Mouse (Mus musculus) bone marrow, adult 2 months (tissue): Measurements from ENCODE around the gene Mpped2.

ENCODE experiments used
- CTCF ChIP-seq: fragments of 200-500 bp; IDR thresholded peaks from 2 replicates; pipeline ENCODE4 v1.5.1; 2011; ENCODE audit warnings: low read length, control low read depth; ENCODE audit not compliant: control insufficient read depth, insufficient read depth
- POLR2A ChIP-seq: fragments of 200-500 bp; IDR thresholded peaks from 2 replicates; pipeline ENCODE4 v1.6.1; 2011; ENCODE audit warnings: low read depth, mild to moderate bottlenecking, control low read depth, low read length, borderline replicate concordance; ENCODE audit not compliant: control insufficient read depth

GRCm38 (mm10) chr2:106655271-106655670 is 37.8 kb upstream of the Mpped2 start:
- no peak for TF ChIP-seq CTCF
- no peak for TF ChIP-seq POLR2A
